Mouse (Mus musculus) CH12.LX (cell line): ENCODE data around the gene Gm14214. TPM values are rescaled to one million over a fixed set of nuclear protein-coding genes. Genes with fewer than 3 reads are reported as not detected.
A peak's percentile ranks its signal among the peaks of the same experiment; 100 is the strongest.

Source experiments
- DNase-seq: peaks from one replicate; pipeline ENCODE4 v3.0.0-alpha.2; 2013; ENCODE audit errors: extremely low read depth
- H3K27ac ChIP-seq: 2 replicates; pipeline ENCODE4 v1.5.1; 2012; ENCODE audit warnings: low read depth, mild to moderate bottlenecking, control low read depth, moderate library complexity; ENCODE audit not compliant: insufficient read depth
- H3K27me3 ChIP-seq: replicated peaks from 2 replicates; pipeline ENCODE3; 2012; ENCODE audit warnings: inconsistent platforms
- H3K36me3 ChIP-seq, 2 experiments: replicated peaks in 1 of 2; 2 replicates each; pipeline versions ENCODE3 to v1.6.1; 2012; ENCODE audit warnings: inconsistent platforms in 1 of 2, low read length in 1 of 2, mild to moderate bottlenecking in 1 of 2, mixed read lengths in 1 of 2, moderate library complexity in 1 of 2; ENCODE audit not compliant: control insufficient read depth in 1 of 2, insufficient read depth in 1 of 2
- H3K4me1 ChIP-seq, 2 experiments: 2 replicates each; pipeline ENCODE4 v1.6.1; 2012; ENCODE audit warnings: inconsistent platforms in 1 of 2, moderate library complexity in 1 of 2; ENCODE audit not compliant: insufficient read depth in 2 of 2, control insufficient read depth in 1 of 2
- H3K4me2 ChIP-seq: 2 replicates; pipeline ENCODE4 v1.6.1; 2012; ENCODE audit warnings: low read depth, mild to moderate bottlenecking, control low read depth; ENCODE audit not compliant: poor library complexity, insufficient read depth, severe bottlenecking
- H3K4me3 ChIP-seq, 3 experiments: fragments of 150-350 bp in 1 of 3; sonication (generic) in 1 of 3; replicated peaks in 1 of 3; 2 replicates each; pipeline versions ENCODE3 to v1.5.1; 2011 to 2012; ENCODE audit warnings: low read depth in 2 of 3, low read length in 2 of 3, mild to moderate bottlenecking in 2 of 3, moderate library complexity in 2 of 3, control low read depth in 1 of 3, improper control_type of control experiment in 1 of 3, inconsistent platforms in 1 of 3, mixed read lengths in 1 of 3; ENCODE audit not compliant: poor library complexity in 1 of 3
- H3K79me2 ChIP-seq: replicated peaks from 2 replicates; pipeline ENCODE4 v1.6.1; 2012; ENCODE audit warnings: mild to moderate bottlenecking, moderate library complexity; ENCODE audit not compliant: control insufficient read depth, poor library complexity, insufficient read depth, severe bottlenecking; ENCODE audit errors: extremely low read depth
- H3K9ac ChIP-seq: 2 replicates; pipeline ENCODE4 v1.6.1; 2012; ENCODE audit warnings: low read depth, mild to moderate bottlenecking, control low read depth, moderate library complexity; ENCODE audit not compliant: insufficient read depth
- H3K9me3 ChIP-seq: replicated peaks from 2 replicates; pipeline ENCODE3; 2012; ENCODE audit warnings: low read length, inconsistent platforms, mixed read lengths
- CHD2 ChIP-seq: IDR thresholded peaks from 2 replicates; pipeline ENCODE4 v1.6.1; 2011; ENCODE audit warnings: low read length, improper control_type of control experiment
- CTCF ChIP-seq, 2 experiments: IDR thresholded peaks in 1 of 2; conservative IDR thresholded peaks in 1 of 2; 2 replicates each; pipeline ENCODE4 v1.5.1; 2011 to 2012; ENCODE audit warnings: low read depth in 2 of 2, low read length in 2 of 2, improper control_type of control experiment in 1 of 2, inconsistent platforms in 1 of 2, mild to moderate bottlenecking in 1 of 2, moderate library complexity in 1 of 2
- ELF1 ChIP-seq: IDR thresholded peaks from 2 replicates; pipeline ENCODE4 v1.6.1; 2014; ENCODE audit warnings: low read depth, mild to moderate bottlenecking, inconsistent platforms, low read length, improper control_type of control experiment
- EP300 ChIP-seq: IDR thresholded peaks from 2 replicates; pipeline ENCODE4 v1.6.1; 2011; ENCODE audit warnings: low read length, improper control_type of control experiment
- HCFC1 ChIP-seq: IDR thresholded peaks from 2 replicates; pipeline ENCODE4 v1.6.1; 2012; ENCODE audit warnings: low read depth, mild to moderate bottlenecking, inconsistent platforms, low read length, improper control_type of control experiment
- JUND ChIP-seq: conservative IDR thresholded peaks from 2 replicates; pipeline ENCODE4 v1.6.1; 2011; ENCODE audit warnings: low read depth, low read length, improper control_type of control experiment
- KAT2A ChIP-seq: IDR thresholded peaks from 2 replicates; pipeline ENCODE4 v1.6.1; 2012; ENCODE audit warnings: low read length, improper control_type of control experiment, inconsistent platforms; ENCODE audit not compliant: insufficient replicate concordance
- MAFK ChIP-seq: IDR thresholded peaks from 2 replicates; pipeline ENCODE4 v1.6.1; 2011; ENCODE audit warnings: low read length, improper control_type of control experiment; ENCODE audit not compliant: insufficient replicate concordance
- MAZ ChIP-seq: IDR thresholded peaks from 2 replicates; pipeline ENCODE4 v1.6.1; 2012; ENCODE audit warnings: low read depth, mild to moderate bottlenecking, inconsistent platforms, low read length, improper control_type of control experiment, moderate library complexity
- MXI1 ChIP-seq: IDR thresholded peaks from 2 replicates; pipeline ENCODE4 v1.6.1; 2011; ENCODE audit warnings: mild to moderate bottlenecking, low read depth, low read length, improper control_type of control experiment
- NELFE ChIP-seq: IDR thresholded peaks from 2 replicates; pipeline ENCODE4 v1.6.1; 2011; ENCODE audit warnings: low read depth, low read length, improper control_type of control experiment
- NRF1 ChIP-seq: IDR thresholded peaks from 2 replicates; pipeline ENCODE4 v1.6.1; 2014; ENCODE audit warnings: low read depth, mild to moderate bottlenecking, inconsistent platforms, low read length, improper control_type of control experiment, moderate library complexity
- PAX5 ChIP-seq: IDR thresholded peaks from 2 replicates; pipeline ENCODE4 v1.6.1; 2012; ENCODE audit warnings: low read length, inconsistent platforms, mixed read lengths
- RAD21 ChIP-seq: IDR thresholded peaks from 2 replicates; pipeline ENCODE4 v1.6.1; 2011; ENCODE audit warnings: low read depth, mild to moderate bottlenecking, low read length, improper control_type of control experiment, moderate library complexity
- RCOR1 ChIP-seq: conservative IDR thresholded peaks from 2 replicates; pipeline ENCODE4 v1.6.1; 2012; ENCODE audit warnings: low read depth, mild to moderate bottlenecking, inconsistent platforms, low read length, improper control_type of control experiment
- SIN3A ChIP-seq: IDR thresholded peaks from 2 replicates; pipeline ENCODE4 v1.6.1; 2012; ENCODE audit warnings: low read length, improper control_type of control experiment, inconsistent platforms
- SMC3 ChIP-seq: IDR thresholded peaks from 2 replicates; pipeline ENCODE4 v1.6.1; 2011; ENCODE audit warnings: low read depth, low read length, improper control_type of control experiment
- USF2 ChIP-seq: conservative IDR thresholded peaks from 2 replicates; pipeline ENCODE4 v1.6.1; 2011; ENCODE audit warnings: low read depth, low read length, improper control_type of control experiment
- ZC3H11A ChIP-seq: IDR thresholded peaks from 2 replicates; pipeline ENCODE4 v1.6.1; 2012; ENCODE audit warnings: low read depth, mild to moderate bottlenecking, inconsistent platforms, low read length, improper control_type of control experiment
- dilution Hi-C: fragments of 300-500 bp; cut with MboI; formaldehyde crosslinking; loops from 2 replicates; pipeline ENCODE4 v1.14.3; 2020; ENCODE audit warnings: low sequenced_read_pairs; ENCODE audit not compliant: extremely low pct_unique_long_range_greater_than_20kb, extremely low pct_ligation_motif_present
- in situ Hi-C: fragments of 300-500 bp; cut with MboI; formaldehyde crosslinking; loops from 3 replicates; pipeline ENCODE4 v1.14.3; 2019; ENCODE audit warnings: low sequenced_read_pairs, low pct_ligation_motif_present, low pct_unique_long_range_greater_than_20kb, mixed read lengths
- polyA plus RNA-seq: library from polyadenylated mRNA; unstranded; fragments of >175 nt; gene quantifications from 2 replicates; pipeline ENCODE4 v1.2.1, GENCODE M21; 2012; ENCODE audit warnings: low read depth; ENCODE audit not compliant: insufficient read length
- total RNA-seq, 2 experiments: library from RNA; depleted of rRNA; stranded (reverse); fragments of 300-350 nt in 1 of 2; fragments of >200 nt in 1 of 2; gene quantifications; 2 replicates each; pipeline ENCODE4 v1.2.3; 2012 to 2014

Gene Gm14214
- total and polyA plus RNA-seq, 3 experiments: 0.41 TPM; not detected in 2

DNA sequence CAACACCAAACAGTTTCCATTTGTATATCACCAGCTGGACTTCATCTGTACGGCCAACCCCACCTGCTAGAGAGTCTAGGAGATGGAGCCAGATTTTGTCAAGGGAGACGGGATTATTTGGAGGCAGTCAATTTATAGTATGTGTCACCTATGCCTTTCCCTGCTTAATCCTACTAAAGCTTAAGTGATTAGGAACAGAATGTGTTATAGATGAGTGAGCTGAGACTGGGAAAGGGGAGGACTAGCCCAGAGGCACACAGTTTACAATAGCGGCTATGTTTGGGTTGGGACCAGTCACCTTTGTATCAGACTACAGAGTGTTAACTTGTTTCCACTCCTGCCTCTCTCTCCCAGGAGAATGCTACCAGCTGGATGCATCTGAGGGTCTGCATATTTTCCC, 9.8 kb upstream of the Gm14214 start:
- no peak for DNase-seq
- H3K4me2 ChIP-seq: no peak overlapping the region
- H3K4me1 ChIP-seq: peaks cover 4 to 9% of the 10 kb centered on the region in 2 experiments
- no peak for TF ChIP-seq MAZ
- H3K9me3 ChIP-seq: no peaks in the 10 kb centered on the region
- dilution Hi-C loops: no loop called here
- H3K27me3 ChIP-seq: no peaks in the 10 kb centered on the region
- no peaks in the 10 kb centered on the region for H3K79me2 ChIP-seq
- no peak overlapping the region for H3K9ac ChIP-seq
- no peak overlapping the region for H3K4me3 ChIP-seq
- H3K36me3 ChIP-seq: no peaks in the 10 kb centered on the region
- H3K27ac ChIP-seq: no peak overlapping the region
- in situ Hi-C loops: no loop called here

DNA sequence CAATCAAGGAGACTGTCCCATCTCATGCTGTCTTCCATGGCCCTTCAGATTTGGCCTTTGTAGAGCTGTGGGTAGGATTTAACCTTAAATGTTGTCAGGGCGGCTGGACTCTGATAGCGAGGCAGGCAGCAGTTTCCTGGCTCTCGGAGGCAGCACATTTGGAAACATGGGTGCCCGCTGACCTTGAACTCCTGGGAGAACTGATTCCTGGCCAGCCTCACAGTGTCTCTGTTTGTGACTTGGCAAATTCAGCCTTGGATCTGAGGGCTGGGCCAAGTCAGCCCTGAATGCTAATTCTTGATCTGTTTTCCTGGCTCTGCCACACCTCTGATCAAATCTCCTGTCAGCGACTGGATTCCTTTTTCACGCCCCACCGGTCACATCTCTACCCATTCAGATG, 6.7 kb upstream of the Gm14214 start:
- H3K27ac ChIP-seq: no peak overlapping the region
- DNase-seq: no peak
- in situ Hi-C loops: no loop called here
- no peak overlapping the region for H3K4me3 ChIP-seq
- H3K9me3 ChIP-seq: peaks cover 5% of the 10 kb centered on the region
- no peaks in the 10 kb centered on the region for H3K36me3 ChIP-seq
- H3K27me3 ChIP-seq: no peaks in the 10 kb centered on the region
- no peak overlapping the region for H3K9ac ChIP-seq
- dilution Hi-C loops: no loop called here
- TF ChIP-seq ELF1 (no peak), JUND (no peak), SMC3 (no peak), HCFC1 (no peak), EP300 (no peak), MAFK (no peak), RCOR1 (no peak), CHD2 (no peak), CTCF (conservative IDR thresholded peaks at IDR 0.05 in 1 of 2, IDR thresholded peaks at IDR 0.05 in 1 of 2; ENCODE audit: low read depth in 2 of 2, low read length in 2 of 2) (no peak), USF2 (no peak), KAT2A (no peak), RAD21 (no peak), SIN3A (no peak)
- no peak overlapping the region for H3K4me2 ChIP-seq
- no peaks in the 10 kb centered on the region for H3K79me2 ChIP-seq
- peaks cover 4 to 9% of the 10 kb centered on the region in 2 experiments for H3K4me1 ChIP-seq

DNA sequence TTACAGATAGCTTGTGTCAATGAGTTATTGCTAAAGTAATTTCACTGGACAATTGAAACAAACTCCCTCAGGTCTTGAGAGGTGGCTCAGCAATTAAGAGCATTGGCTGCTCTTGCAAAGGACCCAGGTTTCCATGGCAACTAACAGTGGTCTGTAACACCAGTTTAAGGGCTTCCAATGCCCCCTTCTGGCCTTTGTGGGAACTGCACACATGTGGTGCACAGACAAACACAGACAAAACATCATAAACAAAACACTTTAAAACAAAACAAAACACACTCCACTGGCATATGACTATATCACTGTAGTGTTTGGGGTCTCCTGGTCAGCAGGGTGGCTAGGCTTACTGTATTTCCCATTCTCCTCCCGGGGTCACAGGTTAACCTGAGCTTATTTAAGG, 4.2 kb upstream of the Gm14214 start:
- H3K79me2 ChIP-seq: no peaks in the 10 kb centered on the region
- peaks cover 5% of the 10 kb centered on the region for H3K9me3 ChIP-seq
- peak; percentile 85 for DNase-seq
- H3K9ac ChIP-seq: no peak overlapping the region
- TF ChIP-seq NRF1 (no peak), MXI1 (peak; percentile 33; the same call in 1 of the 2 replicates), ZC3H11A (peak; percentile 44; the same call in 1 of the 2 replicates), PAX5 (no peak), RAD21 (peak; percentile 85), RCOR1 (no peak), NELFE (0 out of 2 replicates have a peak, but pooled peaks have one; percentile 23), SMC3 (peak; percentile 84), CTCF (conservative IDR thresholded peaks at IDR 0.05 in 1 of 2, IDR thresholded peaks at IDR 0.05 in 1 of 2; ENCODE audit: low read depth in 2 of 2, low read length in 2 of 2) (peak; percentile 43 to 86; a peak in 3 of 4 replicates)
- H3K4me3 ChIP-seq: no peak overlapping the region
- H3K4me1 ChIP-seq: peaks cover 9 to 13% of the 10 kb centered on the region in 2 experiments
- dilution Hi-C loops: no loop called here
- in situ Hi-C loops: no loop called here
- H3K27ac ChIP-seq: no peak overlapping the region
- H3K27me3 ChIP-seq: no peaks in the 10 kb centered on the region
- no peak overlapping the region for H3K4me2 ChIP-seq
- no peaks in the 10 kb centered on the region for H3K36me3 ChIP-seq
